Mouse (Mus musculus) macrophage (primary cell): Measurements from ENCODE around the gene Tmprss9. TPM values are rescaled to one million over a fixed set of nuclear protein-coding genes. Genes with fewer than 3 reads are reported as not detected.
"Not testable (repeated sequence)": the region's sequence is repeated elsewhere in the genome, so short reads cannot be mapped to it uniquely, and the experiment has no call there.

Experiments
- H3K27ac ChIP-seq: fragments of 350-480 bp; formaldehyde crosslinking; 2 replicates; pipeline ENCODE4 v1.9.0; 2021
- H3K36me3 ChIP-seq: fragments of 350-480 bp; formaldehyde crosslinking; 2 replicates; pipeline ENCODE4 v1.9.0; 2021; ENCODE audit errors: inconsistent target
- H3K4me3 ChIP-seq: fragments of 350-480 bp; formaldehyde crosslinking; 2 replicates; pipeline ENCODE4 v1.9.0; 2021; ENCODE audit errors: inconsistent target
- H3K79me2 ChIP-seq: fragments of 350-480 bp; formaldehyde crosslinking; 2 replicates; pipeline ENCODE4 v1.9.0; 2021; ENCODE audit errors: inconsistent target
- WGBS: methylation state at CpG from one replicate; pipeline ENCODE4 v1.1.7; 2026; ENCODE audit warnings: inconsistent platforms; ENCODE audit not compliant: missing documents; 5-methylcytosine and 5-hydroxymethylcytosine counted together
- polyA plus RNA-seq: library from polyadenylated mRNA; stranded (reverse); fragments of 250-400 nt; gene quantifications from 3 replicates; pipeline ENCODE4 v1.2.4, GENCODE M21; 2018; ENCODE audit warnings: inconsistent platforms
- total RNA-seq, 78 experiments: library from RNA; depleted of rRNA; stranded (reverse); fragments of 250-400 nt; gene quantifications; 1 replicate in 9 of 78; 2 replicates in 24 of 78; 3 replicates in 43 of 78; 4 replicates in 2 of 78; pipeline ENCODE4 v1.2.4; 2018; ENCODE audit warnings: inconsistent platforms in 56 of 78

Gene Tmprss9
- total RNA-seq (2018; cell fraction: chromatin; rRNA removed), result not detected
- not detected for total RNA-seq (2018; cell fraction: cytosol; rRNA removed)
- total RNA-seq (2018; cell fraction: nucleus; rRNA removed), result not detected
- not detected in 3 replicates for polyA plus RNA-seq

DNA sequence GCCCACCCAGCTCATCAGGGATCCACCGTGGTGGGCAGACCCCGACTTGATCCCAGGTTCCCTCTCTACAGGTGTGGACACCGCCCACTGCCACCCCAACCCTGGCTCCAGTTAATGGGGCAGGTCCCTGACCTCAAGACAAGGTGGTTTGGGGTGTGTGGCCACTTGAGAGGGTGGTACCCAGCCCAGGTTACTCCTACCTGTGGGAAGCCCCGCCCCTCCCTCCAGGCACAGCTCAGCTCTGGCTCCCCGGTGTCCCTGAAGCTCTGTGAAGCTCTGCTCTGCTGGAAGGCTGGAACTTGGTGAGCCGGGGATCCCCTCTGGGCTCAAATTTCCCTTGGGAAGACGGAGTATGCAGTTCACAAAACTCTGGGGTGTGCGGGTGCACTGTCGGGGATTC, at the start of gene Tmprss9:
TSS of gene Tmprss9 (plus strand) at position 268 of the 400 bp plus-strand sequence.
- WGBS, result 39% methylated on average over 9 of the region's 9 CpGs
- Histone ChIP-seq H3K79me2 (no peaks in the 10 kb centered on the region), H3K4me3 (no peak within 1 kb of the TSS), H3K36me3 (no peaks in the 10 kb centered on the region), H3K27ac (no peak within 1 kb of the TSS)

DNA sequence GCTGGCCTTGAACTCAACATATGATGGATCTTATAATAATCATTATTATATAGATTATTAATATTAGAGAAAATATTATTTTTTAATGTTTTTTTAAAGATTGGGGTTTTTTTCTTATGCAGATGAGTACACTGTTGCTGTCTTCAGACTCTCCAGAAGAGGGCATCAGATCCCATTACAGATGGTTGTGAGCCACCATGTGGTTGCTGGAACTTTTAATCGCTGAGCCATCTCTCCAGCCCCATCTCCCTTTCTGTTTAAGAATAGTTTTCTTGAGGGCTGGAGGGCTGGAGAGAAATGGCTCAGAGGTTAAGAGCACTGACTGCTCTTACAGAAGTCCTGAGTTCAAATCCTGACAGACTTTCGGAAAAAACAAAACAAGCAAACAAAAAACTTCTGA, 49.7 kb upstream of the Tmprss9 start:
- Histone ChIP-seq H3K27ac (no peak overlapping the region), H3K79me2 (peaks cover 1% of the 10 kb centered on the region), H3K4me3 (no peak overlapping the region), H3K36me3 (no peaks in the 10 kb centered on the region)
- 46% methylated on average over 2 of the region's 2 CpGs for WGBS

DNA sequence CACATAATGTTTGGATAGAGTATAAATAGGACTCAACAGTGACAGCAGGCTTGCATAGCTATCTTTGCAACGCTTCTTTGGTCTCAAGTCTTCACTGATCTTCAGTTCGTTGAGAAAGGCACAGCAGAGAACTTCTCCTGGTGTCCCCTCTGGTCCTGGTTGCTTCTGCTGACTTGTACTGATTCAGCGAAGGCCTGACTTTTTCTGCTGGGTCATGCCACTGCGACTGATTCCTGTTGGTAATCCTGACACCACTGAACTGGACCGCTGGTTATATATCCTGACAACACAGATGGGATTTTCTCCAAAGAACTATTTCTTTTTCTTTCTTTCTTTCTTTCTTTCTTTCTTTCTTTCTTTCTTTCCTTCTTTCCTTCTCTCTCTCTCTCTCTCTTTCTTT, 49.1 kb upstream of the Tmprss9 start:
- Histone ChIP-seq H3K27ac (no peak overlapping the region), H3K79me2 (peaks cover 7% of the 10 kb centered on the region), H3K36me3 (no peaks in the 10 kb centered on the region), H3K4me3 (no peak overlapping the region)
- 84% methylated on average over 5 of the region's 5 CpGs for WGBS

DNA sequence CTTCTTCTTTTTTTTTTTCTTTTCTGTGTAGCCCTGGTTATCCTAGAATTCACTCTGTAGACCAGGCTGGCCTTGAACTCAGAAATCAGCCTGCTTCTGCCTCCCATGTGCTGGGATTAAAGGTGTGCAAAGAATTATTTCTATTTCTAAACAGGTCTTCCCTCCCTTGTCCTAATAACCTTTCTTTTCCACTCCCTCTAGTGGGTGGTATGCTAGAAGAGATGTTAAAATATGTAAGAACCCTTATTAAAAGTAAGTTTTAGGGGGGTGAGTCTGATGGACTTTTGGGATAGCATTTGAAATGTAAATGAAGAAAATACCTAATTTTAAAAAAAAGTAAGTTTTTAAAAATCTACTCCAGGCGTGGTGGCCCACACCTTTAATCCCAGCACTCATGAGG, 48.3 kb upstream of the Tmprss9 start:
- H3K4me3 ChIP-seq, result no peak overlapping the region
- H3K36me3 ChIP-seq, result no peaks in the 10 kb centered on the region
- peaks cover 15% of the 10 kb centered on the region for H3K79me2 ChIP-seq
- peak overlapping the region; percentile 80 for H3K27ac ChIP-seq
- 67% methylated on average over 1 of the region's 1 CpGs for WGBS

DNA sequence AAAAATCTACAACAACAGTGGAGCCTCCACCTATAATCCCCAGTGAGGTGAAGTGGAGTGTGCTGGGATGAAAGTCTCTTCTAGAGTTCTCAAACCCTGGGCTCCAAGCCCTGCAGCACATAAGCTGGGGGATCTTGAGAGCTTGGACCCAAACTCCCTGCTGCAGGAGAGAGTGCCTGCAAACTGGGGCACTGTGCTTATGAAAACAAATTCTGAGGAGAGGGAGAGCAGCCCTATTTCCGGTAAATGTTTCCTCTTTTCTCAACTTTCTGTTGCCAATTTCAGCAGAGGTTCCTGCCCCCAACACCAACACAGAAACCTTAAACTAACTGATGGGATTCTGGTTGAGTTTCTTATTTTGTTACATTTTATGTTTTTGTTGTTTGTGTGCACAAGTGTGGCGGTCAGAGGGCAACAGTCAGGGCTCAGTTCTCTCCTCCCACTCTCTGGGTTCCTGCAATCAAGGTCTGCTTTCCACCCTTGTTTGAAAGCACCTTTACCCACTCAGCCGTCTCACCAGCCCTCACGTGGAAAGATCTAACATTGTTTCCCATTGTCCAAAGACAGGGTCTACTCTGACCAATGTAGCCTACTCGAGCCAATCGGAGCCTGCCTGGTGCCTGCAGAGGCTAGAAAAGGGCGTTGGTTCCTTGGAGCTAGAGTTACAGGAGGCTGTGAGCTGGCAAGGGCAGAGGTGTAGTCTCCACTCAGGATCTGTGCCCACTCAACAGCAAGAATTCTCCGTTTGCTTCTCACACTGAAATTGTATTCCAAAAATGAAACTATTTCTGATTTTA, 47.6 kb upstream of the Tmprss9 start:
- 2% methylated on average over 8 of the region's 8 CpGs for WGBS
- no peak overlapping the region for H3K4me3 ChIP-seq
- peak overlapping the region; percentile 80 for H3K27ac ChIP-seq
- no peaks in the 10 kb centered on the region; the same call in 1 of the 2 replicates for H3K36me3 ChIP-seq
- H3K79me2 ChIP-seq, result peaks cover 19% of the 10 kb centered on the region

DNA sequence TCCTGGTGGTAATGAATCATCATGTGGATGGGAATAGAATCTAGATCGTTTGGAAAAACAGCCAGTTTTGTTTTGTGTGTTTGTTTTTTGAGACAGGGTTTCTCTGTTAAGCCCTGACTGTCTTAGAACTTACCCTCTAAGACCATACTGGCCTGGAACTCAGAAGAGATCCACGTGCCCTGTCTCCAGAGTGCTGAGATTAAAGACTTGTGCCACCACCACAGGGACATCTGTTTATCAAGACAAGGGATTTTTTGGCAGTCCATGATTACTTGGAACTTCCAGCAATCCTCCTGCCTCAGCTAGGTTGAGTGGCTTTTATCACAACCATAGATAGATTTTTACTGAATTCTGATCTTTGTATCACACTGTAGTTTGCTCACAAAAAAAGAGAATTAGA, 46.8 kb upstream of the Tmprss9 start:
- Histone ChIP-seq H3K27ac (peak overlapping the region; percentile 80), H3K36me3 (peaks cover 8% of the 10 kb centered on the region), H3K79me2 (peaks cover 19% of the 10 kb centered on the region), H3K4me3 (no peak overlapping the region)
- WGBS, result 18% methylated on average over 2 of the region's 2 CpGs

DNA sequence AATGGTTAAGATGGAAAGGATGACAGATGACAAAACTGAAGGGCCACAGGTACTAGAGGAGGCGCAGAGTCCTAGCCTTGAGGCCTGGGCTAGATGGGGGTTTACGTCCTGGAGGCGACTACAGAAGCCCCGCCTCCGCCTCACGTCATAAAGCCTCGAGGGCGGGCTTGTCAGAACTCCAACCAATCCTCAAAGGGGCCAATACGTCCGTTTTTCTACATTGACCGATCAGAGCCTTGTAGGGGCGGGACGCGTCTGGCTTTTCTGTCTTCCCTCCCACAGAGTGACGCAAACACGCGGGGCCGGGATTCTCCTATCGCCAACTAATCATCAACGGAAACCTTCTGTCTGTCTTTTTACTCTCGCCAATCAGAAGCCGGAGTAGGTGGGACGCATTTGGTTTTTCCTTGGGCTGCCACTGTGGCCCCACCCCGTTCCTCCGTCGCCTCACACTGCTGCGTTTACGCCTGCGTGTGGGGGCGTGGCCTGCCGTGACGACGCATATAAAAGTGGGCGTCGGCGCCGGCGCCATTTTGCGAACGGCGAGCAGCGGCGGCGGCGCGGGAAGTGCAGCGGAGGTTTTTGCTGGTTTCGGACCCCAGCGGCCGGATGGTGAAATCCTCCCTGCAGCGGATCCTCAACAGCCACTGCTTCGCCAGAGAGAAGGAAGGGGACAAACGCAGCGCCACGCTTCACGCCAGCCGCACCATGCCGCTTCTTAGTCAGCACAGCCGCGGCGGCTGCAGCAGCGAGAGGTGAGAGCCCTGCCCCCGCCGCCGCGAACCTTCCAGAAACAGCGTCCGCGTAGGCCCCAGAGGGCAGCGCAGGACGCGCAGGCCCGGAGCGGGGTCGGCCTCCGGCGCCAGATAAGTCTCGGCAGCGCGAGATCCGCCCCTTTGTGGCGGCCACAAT, 45.2 kb upstream of the Tmprss9 start, which contains the start of gene Oaz1:
TSS of gene Oaz1 (plus strand) at position 506 of the 912 bp plus-strand sequence.
- WGBS, result under 1% methylated on average over 65 of the region's 82 CpGs
- H3K27ac ChIP-seq, result peak within 1 kb of the TSS; percentile 50

DNA sequence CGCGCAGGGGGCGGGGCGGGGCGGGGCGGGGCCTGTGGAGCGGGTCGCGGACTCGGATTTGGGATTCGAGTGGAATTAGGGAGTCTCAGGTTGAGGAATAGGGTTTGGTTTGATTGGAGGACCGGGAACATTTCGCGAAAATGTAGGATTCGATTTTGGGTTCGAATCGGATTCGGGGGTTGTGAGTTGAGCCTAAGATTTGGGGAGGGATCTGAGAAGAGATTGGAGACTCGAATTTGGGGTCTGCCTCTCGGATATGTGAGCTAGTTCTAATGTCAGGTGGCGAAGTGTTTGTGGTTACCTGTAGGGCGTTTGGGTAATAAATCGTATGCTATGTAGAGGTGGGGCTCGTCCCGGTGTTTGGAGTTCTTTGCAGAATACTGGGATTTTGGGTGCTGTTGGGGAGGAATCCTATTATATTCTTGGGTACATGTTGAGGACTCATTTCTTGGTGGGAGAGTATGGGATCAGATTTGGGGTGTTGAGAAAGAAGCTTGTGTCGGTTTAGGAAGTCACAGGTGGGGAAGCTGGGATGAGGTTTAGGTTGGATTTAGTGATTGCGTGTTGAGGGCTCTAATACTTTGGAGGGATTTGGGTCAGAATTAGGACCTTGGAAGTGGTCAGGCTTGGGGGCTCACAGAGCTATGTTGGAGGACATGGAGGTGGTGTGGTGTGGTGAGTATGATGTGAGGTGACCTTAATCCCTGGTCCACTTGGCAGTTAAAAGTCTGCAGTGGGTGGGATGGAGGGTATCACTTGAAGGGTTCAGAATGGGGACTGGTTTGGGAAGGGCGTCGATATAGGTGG, 44.4 kb upstream of the Tmprss9 start:
- WGBS, result 3% methylated on average over 24 of the region's 29 CpGs
- H3K79me2 ChIP-seq, result peaks cover 19% of the 10 kb centered on the region
- peak overlapping the region; percentile 73 for H3K4me3 ChIP-seq
- H3K36me3 ChIP-seq, result peaks cover 10% of the 10 kb centered on the region
- peak overlapping the region; percentile 4; the same call in 1 of the 2 replicates for H3K27ac ChIP-seq

More for the DNA sequence above, 45.2 kb upstream of the Tmprss9 start, which contains the start of gene Oaz1:
- H3K36me3 ChIP-seq, result peaks cover 10% of the 10 kb centered on the region
- peak within 1 kb of the TSS; percentile 73 for H3K4me3 ChIP-seq
- peaks cover 19% of the 10 kb centered on the region for H3K79me2 ChIP-seq

DNA sequence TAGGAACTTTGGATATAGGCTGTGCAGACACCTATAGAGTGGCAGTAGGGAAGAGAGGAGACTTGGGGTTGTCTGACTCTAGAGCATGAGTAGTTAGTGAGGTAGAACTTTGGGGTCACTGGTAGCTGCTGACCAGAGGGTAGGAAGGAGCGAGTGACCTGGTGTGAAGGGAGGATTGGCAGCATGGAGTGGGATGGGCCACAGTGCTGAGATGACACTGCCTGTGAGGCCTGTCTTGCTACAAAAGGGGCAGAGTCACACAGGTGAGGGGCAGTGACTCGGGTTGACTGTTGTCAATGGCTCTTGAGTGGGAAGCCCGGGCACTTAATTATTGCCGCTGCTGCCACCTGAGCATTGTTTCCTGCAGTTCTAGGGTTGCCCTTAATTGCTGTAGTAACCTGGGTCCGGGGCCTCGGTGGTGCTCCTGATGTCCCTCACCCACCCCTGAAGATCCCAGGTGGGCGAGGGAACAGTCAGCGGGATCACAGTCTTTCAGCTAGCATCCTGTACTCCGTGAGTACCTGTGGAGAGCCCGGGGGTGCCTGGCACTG, 43.7 kb upstream of the Tmprss9 start:
- H3K4me3 ChIP-seq, result peak overlapping the region; percentile 73
- peaks cover 19% of the 10 kb centered on the region for H3K79me2 ChIP-seq
- peaks cover 10% of the 10 kb centered on the region for H3K36me3 ChIP-seq
- no peak overlapping the region for H3K27ac ChIP-seq
- WGBS, result 45% methylated on average over 6 of the region's 10 CpGs

DNA sequence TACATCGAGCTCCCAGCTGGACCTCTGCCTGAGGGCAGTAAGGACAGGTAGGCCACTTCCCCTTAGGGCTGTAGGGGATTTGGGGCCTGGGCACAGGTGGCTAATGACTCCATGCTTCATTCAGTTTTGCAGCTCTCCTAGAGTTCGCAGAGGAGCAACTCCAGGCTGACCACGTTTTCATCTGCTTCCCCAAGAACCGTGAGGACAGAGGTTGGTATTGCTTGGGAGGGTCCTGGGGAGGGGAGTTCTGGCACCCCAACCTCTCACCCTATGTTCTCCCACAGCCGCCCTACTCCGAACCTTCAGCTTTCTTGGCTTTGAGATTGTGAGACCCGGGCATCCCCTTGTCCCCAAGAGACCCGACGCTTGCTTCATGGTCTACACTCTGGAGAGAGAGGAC, 43.1 kb upstream of the Tmprss9 start:
- Histone ChIP-seq H3K79me2 (peaks cover 19% of the 10 kb centered on the region), H3K36me3 (peaks cover 10% of the 10 kb centered on the region)
- H3K27ac ChIP-seq, H3K4me3 ChIP-seq: not testable (repeated sequence)
- 85% methylated on average over 3 of the region's 9 CpGs for WGBS

DNA sequence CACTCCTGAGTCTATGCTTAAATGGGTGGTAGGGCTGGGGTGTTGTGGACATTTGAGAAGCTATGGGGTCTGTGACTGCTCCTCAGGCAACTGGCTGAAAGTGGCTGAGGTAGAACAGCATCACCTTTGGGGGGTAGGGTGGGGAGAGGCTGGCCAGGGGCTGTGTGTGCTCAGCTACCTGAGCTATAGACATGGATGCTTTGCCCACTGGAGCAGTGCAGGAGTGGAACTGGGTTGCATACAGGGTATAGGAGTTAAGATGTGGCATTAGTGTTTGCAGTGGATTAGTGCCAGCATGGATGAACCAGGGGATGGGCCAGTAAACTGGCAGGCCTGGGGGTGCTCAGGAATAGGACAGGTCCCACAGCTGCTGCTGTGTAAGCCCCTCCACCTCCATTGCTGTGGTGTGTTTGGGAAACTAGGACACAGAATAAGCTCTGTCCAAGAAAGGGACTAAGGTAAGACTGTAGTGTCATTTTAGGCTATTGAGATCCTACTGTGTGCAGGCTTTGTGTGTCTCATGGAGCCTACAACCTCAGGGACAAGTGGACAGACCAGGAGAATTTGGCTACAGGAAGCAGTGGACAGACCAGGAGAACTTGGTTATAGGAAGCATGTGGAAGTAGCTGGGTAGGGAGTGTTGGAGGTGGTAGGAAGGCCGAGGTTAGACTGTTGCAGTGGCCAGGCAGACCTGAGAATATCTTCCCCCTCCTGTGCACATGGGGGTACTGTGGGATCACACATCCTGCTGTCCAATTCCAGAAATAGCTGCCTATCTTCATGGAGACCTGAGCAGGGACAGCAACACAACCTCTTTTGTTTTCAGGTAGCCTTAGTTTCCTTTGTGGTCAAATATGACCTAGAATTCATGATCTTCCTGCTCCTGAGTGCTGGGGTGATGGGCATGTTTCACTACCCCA, 42.0 kb upstream of the Tmprss9 start:
- Histone ChIP-seq H3K27ac (no peak overlapping the region), H3K79me2 (peaks cover 19% of the 10 kb centered on the region), H3K4me3 (no peak overlapping the region), H3K36me3 (peaks cover 10% of the 10 kb centered on the region)
- WGBS, result 27% methylated on average over 1 of the region's 1 CpGs

DNA sequence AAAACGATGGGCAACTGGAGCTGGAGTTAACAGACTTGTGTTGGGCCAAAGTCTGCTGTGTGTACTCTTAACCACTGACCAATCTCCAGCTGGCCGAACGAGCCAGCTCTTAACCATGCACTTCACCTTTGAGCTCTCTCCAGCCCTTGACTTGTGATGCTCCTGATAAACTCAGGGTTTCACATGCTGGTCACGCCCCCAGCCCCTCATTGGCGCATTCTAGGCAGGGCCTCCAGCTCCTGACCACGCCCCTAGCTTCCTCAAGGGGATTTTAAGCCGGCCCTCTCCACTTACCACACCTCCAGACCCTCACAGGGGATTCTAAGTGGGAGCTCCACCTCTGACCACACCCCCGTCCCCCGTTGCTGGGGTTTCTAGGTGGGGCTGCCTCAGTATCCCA, 40.5 kb upstream of the Tmprss9 start:
- peaks cover 19% of the 10 kb centered on the region for H3K79me2 ChIP-seq
- H3K27ac ChIP-seq, result no peak overlapping the region
- WGBS, result 27% methylated on average over 9 of the region's 9 CpGs
- peaks cover 10% of the 10 kb centered on the region for H3K36me3 ChIP-seq
- H3K4me3 ChIP-seq, result no peak overlapping the region

DNA sequence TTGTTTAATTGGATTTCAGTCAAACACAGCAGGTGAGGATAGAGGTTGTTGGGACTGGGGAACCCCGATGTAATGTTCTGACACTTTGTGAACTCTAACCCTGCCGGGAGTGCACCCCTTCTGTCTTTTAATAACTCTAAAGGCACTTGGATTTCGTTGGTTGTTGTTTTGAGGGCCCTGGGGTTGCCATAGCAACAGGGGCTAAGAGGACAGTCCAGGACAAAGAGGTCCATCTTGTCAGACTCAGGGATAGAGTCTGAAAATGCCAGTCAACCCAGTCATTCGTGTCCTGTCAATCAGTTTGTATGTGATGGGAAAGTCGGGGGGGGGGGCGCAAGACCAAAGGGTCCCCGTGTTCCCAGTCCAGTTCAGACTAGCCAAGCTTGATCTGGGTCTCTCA, 38.8 kb upstream of the Tmprss9 start:
- H3K4me3 ChIP-seq, result no peak overlapping the region
- peaks cover 10% of the 10 kb centered on the region for H3K36me3 ChIP-seq
- 77% methylated on average over 7 of the region's 7 CpGs for WGBS
- H3K27ac ChIP-seq, result no peak overlapping the region
- peaks cover 10% of the 10 kb centered on the region for H3K79me2 ChIP-seq
